Mouse (Mus musculus) testis, postnatal 14 days (tissue): ENCODE measurements at regions not wholly inside any gene's neighbourhood (a gene's known extent, or its start where the extent isn't known, plus 50 kb on each side); places are given as distances from the start of the nearest gene placed in this dataset.

Experiments
- DNase-seq: peaks from one replicate; pipeline ENCODE4 v3.0.0; 2021; ENCODE audit warnings: low spot score

GRCm38 (mm10) chr16:42677211-42677610, 198.5 kb upstream of the Zbtb20 start:
- no peak for DNase-seq

DNA sequence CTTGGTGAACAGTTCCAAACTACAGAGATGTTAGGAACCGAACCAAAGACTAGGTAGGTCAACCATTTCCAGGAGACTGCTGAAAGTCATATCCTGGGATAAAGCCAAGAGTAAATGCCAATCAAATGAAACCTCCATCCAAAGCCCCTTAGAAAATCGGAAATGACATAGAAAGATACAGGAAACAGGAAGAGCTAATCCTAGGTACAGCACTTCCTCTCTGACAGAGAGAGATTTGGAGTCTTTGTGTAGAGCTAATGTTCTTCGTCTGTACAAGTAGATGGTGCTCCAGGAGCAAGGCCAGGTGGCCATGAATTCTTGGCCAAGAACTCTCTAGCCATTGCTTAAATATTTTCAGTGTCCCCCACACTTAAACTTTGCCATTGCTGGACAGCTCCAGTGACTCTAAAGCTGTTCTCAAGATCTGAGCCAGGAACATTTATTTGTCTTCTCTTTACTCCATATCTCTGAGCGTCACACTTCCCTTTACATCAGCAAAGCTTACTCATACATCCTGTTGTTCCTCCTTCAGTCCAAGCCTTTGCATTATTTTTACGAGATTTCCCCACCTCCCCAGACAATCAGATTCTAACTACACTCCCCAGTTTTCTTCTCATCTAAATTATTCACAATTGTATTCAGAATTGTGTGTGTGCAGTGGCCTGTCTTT, 199.1 kb upstream of the Zbtb20 start:
- DNase-seq, result no peak

GRCm38 (mm10) chr16:42675031-42675430, 200.7 kb upstream of the Zbtb20 start:
- DNase-seq, result no peak

GRCm38 (mm10) chr16:42666601-42667000, 209.1 kb upstream of the Zbtb20 start:
- DNase-seq, result no peak

GRCm38 (mm10) chr16:42651904-42652732, 223.6 kb upstream of the Zbtb20 start:
- no peak for DNase-seq

GRCm38 (mm10) chr16:42649767-42650166, 225.9 kb upstream of the Zbtb20 start:
- no peak for DNase-seq

- no peak for DNase-seq
These were observed 227.0 kb upstream of the Zbtb20 start for GRCm38 (mm10) chr16:42648531-42649142.

- no peak for DNase-seq
These were observed 227.9 kb upstream of the Zbtb20 start for GRCm38 (mm10) chr16:42647762-42648161.

GRCm38 (mm10) chr16:42635766-42636165, 239.9 kb upstream of the Zbtb20 start:
- no peak for DNase-seq

GRCm38 (mm10) chr16:42627675-42628074, 248.0 kb upstream of the Zbtb20 start:
- DNase-seq, result no peak

DNA sequence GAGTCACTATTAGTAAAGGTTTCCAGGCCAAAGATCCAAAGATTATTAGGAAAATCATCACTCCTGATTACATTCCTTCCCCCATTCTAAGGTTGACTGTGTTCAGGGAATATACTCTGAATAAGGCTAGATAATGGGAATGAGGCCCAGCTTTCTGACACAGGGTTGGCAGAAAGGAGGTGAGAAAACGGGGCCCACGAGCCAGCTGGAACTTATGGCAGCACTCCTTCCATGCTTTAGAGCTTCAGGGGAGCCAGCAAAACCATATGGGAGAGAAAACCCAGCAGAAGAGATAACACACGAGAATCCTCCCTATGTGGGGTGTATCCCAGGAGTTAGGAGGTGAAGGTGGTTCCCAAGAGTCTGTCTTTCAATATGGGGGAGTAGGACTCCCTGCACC, 259.8 kb upstream of the Zbtb20 start:
- no peak for DNase-seq

DNA sequence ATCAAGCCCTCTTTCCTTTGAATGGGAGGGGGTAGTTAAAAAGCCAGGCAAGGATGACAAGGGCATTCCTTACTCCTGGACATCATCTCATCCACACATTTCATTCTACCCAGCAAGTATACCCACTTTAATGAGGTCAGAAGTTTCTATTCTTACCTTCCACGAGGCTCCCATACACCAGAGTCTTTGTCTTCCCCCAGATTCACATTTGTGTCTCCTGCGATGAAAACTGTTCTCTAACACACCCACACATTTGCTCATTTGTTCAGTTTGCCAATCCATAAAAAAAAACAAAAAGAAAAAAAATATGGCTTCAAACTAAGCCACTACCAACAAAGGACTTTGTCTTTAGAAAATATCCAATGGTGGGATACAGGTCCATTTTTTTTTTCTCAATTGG, 263.7 kb upstream of the Zbtb20 start:
- DNase-seq, result no peak

DNA sequence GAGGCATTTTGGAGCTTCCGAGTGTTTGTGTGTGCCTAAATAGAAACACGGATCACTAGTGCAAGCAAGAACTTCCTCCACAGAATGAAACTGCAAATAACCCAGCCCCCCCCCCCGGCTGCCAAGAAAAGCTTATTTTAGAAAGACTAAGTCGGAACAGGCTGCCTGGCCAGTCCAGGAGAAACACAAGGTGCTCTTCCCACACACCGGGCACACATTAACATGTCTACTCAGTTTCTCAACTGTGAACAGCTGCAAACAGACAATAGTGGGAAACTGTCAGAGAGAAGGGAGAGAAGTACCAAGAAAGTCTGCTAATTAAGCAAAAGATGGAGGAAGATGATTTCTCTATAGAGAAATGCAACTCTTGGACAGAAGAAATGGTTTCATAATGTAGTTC, 267.3 kb upstream of the Zbtb20 start:
- no peak for DNase-seq

DNA sequence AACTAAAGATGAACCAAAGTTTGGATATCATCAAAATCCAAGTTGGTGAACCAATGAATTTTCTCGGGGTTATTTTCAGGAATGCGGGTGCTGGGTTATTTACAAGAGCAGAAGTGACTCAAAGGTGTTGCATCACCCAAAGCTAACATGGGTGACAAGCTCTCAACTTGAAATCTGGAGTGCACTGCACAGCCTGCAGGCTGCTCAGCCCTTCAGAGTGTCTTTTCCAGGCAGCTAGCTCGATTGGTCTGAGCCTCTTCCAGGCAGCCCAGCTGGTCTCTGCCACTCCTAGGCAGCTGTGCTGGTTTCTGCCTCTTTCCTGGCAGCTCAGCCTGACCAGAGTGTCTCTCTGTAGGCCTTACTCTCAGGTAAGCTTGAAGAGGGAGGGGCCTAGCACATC, 251.9 kb upstream of the Gap43 start:
- DNase-seq, result no peak

DNA sequence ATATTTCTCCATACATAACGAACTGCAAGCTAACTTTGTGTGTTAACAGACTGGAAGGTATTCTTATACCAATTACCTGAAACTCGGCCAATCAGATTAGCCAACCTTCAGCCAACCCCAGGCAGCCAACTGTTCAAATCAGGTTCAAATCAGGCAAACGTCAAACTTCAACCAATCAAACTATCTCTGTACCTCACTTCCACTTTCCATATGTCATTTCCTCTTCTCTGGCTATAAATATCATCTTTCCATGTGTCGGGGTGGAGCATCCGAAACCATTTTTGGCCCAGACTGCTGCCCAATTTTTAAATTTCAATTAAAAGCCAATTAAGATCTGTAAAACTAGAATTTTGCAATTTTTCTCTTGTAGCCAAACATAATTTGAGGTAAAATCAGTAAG, 251.1 kb upstream of the Gap43 start:
- no peak for DNase-seq

- no peak for DNase-seq
These were observed 245.7 kb upstream of the Gap43 start for GRCm38 (mm10) chr16:42586196-42586595.

DNA sequence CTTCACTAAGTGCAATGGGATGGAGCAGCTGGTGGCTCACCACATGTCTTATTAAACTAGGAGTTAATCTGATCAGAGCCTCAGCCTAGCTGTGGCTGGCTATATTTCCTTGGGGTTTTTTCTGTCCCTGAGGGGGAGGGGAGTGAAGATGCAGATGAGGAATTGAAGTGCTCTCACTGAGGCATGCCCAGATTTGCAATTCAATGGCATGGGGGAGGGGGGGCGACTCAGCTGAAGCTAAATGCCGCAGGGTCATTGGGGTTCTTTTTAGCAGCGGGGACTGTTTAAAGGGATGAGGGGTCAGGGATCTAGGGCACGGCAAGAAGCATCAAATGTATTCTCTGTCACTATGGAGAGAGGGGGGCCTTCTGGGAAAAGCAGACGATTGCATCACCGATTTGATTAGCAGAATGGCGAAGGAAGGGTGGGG, 235.1 kb upstream of the Gap43 start:
- DNase-seq, result no peak

DNA sequence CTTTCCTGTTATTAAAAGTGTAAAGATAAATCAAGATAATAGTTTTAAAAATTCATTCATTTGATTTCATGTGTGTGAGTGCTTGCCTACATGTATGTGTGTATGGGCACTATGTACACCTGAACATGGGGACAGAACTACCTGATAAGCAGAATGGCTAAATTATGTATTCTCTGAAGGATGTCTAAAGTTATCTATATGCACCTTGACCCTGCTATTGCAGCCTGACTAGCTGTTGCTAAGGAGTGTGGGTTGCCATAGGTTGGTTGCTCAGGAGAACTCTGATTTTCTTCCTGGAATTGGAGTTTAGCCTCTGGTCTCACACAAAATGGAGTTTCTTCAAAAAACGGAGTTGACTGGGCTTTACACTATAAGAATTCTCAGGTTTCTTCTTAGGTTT, 234.5 kb upstream of the Gap43 start:
- no peak for DNase-seq

DNA sequence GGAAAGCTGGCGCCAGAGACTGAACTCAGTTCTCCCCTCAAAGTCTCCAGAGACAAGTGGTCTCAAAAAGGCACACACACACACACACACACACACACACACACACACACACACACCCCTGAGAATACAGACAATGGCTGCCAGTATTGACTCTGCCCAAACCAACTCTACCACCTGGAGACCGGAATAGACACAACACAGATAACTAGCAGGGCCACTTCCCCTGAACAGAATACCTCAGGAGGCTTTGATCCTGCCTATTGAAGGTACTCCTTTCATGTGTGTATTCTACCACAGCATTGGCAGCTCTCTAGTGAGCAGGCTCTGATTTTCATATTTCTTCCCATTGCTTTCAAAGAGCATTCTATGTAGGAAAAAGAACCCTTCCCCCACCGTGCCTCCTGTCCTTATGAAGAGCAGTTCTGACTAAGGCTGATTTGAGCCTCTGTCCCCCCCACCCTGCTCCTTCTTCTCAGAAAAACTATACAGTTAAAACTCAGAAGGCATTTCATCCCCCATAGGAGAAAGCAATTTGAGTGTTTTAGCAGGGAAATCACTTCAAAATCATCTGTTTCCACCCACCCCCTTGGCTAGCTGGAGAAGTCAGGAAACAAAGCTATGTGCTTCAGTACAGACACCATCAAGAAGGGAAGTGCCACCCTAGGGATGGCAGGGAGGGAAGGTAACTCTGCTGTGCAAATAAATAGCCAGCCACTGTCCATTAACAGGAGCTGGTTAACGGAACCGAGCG, 230.0 kb upstream of the Gap43 start:
- DNase-seq, result no peak

DNA sequence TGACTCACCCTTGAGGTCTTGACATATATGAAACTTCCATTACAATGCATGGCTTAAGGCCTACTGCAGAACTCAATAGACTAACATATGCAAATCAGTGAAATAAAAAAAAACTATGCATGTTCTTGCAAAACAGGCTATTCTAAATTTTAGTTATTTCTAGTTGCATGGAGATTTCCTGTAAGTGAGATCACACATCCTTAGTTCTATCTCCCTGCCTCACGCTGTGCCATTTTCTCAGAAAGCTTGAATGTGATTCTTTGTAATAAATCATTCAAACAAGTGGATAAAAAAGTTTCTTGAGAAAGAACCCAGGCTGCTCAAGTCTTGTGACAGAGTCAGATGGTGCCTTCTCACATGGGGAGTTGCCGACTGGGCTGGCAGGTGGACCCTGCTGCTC, 228.9 kb upstream of the Gap43 start:
- DNase-seq, result no peak

GRCm38 (mm10) chr16:42549591-42549990, 209.1 kb upstream of the Gap43 start:
- no peak for DNase-seq
